Mouse (Mus musculus): ENCODE data around the gene Tmprss11f. TPM values are rescaled to one million over a fixed set of nuclear protein-coding genes. Genes with fewer than 3 reads are reported as not detected.

The Tmprss11f gene
- not detected for polyA plus RNA-seq (2017; shearing (Covaris generic))

DNA sequence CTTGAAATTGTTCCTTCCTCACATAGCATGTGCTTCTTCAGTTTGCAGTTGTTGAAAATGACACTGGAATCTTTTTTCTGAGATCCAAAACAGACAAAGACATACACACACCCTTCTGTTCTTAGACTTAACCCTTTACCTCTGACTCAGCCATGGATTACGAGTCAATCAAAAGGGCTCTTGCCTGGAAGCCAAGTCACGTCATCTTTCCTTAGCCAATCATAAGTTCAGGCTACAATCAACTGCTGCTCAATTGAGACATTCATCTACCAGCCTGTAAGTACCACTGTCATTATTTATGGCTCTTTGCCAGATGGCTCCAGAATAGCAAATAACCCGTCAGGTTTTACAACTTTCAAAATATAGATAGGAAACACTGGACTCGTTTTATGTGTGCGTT, at the start of gene Tmprss11f:
TSS of gene Tmprss11f (minus strand) at position 101 of the 400 bp plus-strand sequence.

DNA sequence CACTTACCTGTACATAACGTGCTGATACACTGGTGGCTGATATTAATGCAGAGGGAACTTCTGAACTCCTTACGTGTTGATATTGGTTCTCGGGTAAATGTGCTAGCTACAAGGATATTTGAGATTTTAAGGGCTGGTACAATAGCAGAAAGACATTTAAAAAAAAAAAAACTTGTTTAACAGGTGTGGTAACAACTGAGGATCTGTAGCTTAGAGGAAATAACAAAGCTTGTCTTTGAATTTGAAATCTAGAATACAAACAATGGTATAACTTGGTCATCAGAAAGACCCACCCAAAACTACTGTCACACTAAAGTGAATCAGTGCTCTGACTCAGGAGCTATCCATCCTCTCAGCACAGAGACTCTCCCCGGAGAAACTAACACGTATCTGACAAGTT, 44.0 kb upstream of the Tmprss11f start, which contains the start of gene Tmprss11b:
TSS of gene Tmprss11b (minus strand) at position 101 of the 400 bp plus-strand sequence.

DNA sequence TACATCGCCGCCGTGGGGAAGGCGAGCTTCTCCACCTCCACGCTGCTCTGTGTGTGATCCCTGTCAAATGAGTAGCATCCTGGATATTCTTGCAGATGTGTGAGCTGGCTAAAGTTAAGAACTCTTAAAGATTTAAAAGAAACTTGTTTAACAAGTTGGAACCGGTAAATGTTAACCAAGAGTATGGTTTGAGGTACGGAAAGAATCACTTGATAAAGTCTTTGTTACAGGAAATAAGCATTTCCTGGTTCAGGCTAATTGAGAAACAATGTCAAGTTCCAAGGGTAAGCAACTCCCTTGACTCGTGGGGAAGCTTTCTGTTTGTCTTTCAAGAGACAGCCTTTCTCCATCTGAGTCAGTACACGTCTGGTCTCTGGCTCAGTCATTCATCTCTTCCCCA, 113.7 kb downstream of the Tmprss11f start, which contains the start of gene Tmprss11g:
TSS of gene Tmprss11g (minus strand) at position 101 of the 400 bp plus-strand sequence.

Other genes with a start within 250 kb of the Tmprss11f start
- gene Tmprss11a, start 163.4 kb downstream of the Tmprss11f start, polyA plus RNA-seq (2017; shearing (Covaris generic)), result 0.20 TPM
- gene Tmprss11g, start 113.8 kb downstream of the Tmprss11f start, polyA plus RNA-seq (2017; shearing (Covaris generic)), result not detected
- not detected for gene Tmprss11b, start 43.9 kb upstream of the Tmprss11f start, polyA plus RNA-seq (2017; shearing (Covaris generic))
- gene Tmprss11e, start 113.4 kb upstream of the Tmprss11f start, polyA plus RNA-seq (2017; shearing (Covaris generic)), result 0.11 TPM
- gene Ythdc1, start 171.8 kb upstream of the Tmprss11f start, polyA plus RNA-seq (2017; shearing (Covaris generic)), result 198 TPM

Data from effector memory CD4-positive, alpha-beta T cell, adult 5 months (primary cell).